Mouse (Mus musculus): ENCODE measurements around the gene Gm14698.
"Not testable (repeated sequence)": the region's sequence is repeated elsewhere in the genome, so short reads cannot be mapped to it uniquely, and the experiment has no call there.

GRCm38 (mm10) chrX:68821059-68821458 is at the start of gene Gm14698:
- TF ChIP-seq CTCF (IDR thresholded peaks at IDR 0.05; ENCODE audit: low read depth); EP300 (optimal IDR thresholded peaks at IDR 0.05): not testable (repeated sequence)

Measured in stomach, postnatal 0 days (tissue).